Mouse (Mus musculus) heart, postnatal 0 days (tissue): ENCODE data around the gene Kdm2a.

Experiments used
- CTCF ChIP-seq: IDR thresholded peaks from 2 replicates; pipeline ENCODE4 v1.5.1; 2016; ENCODE audit warnings: antibody characterized with exemption, control low read depth, low read depth
- EP300 ChIP-seq: IDR thresholded peaks from 2 replicates; pipeline ENCODE4 v1.6.1; 2016; ENCODE audit warnings: antibody characterized with exemption, low read depth

DNA sequence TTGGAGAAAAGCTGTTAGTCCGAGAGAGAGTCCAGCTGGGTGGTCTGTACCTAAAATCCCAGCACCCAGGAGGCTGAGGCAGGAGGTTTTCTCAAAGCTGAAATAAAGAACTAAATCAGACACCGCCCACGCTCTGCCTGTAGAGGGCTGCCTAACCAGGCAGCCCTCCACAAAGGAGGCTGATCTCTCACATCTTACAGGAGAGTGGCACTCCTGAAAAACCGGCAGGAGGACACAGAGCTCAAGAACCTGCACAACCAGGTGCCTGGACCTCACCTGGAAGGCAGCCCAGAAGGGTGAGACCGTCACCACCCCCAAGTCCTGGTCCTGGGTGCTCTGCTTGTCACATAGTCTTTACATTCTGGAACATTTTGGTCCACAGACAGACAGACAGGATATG lies 100.2 kb downstream of the Kdm2a start:
- TF ChIP-seq CTCF = no peak
- TF ChIP-seq EP300 = no peak
